Mouse (Mus musculus) kidney, postnatal 25 days (tissue): ENCODE results near the gene Gm27179.
"Not testable (repeated sequence)": the region's sequence is repeated elsewhere in the genome, so short reads cannot be mapped to it uniquely, and the experiment has no call there.

Source experiments
- DNase-seq, 2 experiments: peaks; one replicate each; pipeline ENCODE4 v3.0.0; 2021; ENCODE audit warnings: mixed read lengths in 2 of 2

Gm27179 gene

GRCm38 (mm10) chr14:69470122-69470708 is 42.1 kb downstream of the Gm27179 start:
- DNase-seq: not testable (repeated sequence)

GRCm38 (mm10) chr14:69467612-69468366 is 44.6 kb downstream of the Gm27179 start:
- not testable (repeated sequence) for DNase-seq

- not testable (repeated sequence) for DNase-seq
These were observed 47.9 kb downstream of the Gm27179 start for GRCm38 (mm10) chr14:69464465-69464864.
